Mouse (Mus musculus): Measurements from ENCODE around the gene Pygm. TPM values are rescaled to one million over a fixed set of nuclear protein-coding genes. Genes with fewer than 3 reads are reported as not detected.

Gene Pygm
- total and polyA plus RNA-seq, 2 experiments from 2014 or later = 13.2 to 25.8 TPM

DNA sequence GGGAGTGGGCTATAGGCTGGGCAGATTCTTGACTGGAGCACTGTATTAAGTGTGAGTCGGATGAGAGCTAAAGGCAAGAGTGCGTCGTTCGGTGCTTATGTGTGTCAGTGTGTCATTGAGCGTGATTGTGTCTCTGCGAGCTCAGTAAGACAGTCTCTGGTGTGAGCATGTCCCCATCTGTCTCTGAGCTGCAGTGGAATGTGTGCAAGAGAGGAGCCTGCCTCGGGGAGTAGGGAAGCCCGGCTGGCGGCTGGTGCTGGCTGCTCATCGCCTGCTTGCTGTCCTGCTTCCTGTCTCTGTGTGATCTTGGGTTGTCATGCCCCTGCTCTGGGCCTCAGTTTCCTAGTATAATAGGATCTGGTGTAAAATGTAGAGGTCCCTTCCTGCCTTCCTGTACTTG is 58.8 kb downstream of the Pygm start:
- no peaks in the 10 kb centered on the region for H3K36me3 ChIP-seq (ENCODE audit: insufficient read depth, low read length)
- no peaks in the 10 kb centered on the region for H3K27me3 ChIP-seq (ENCODE audit: insufficient read depth, low read length)
- no peak for TF ChIP-seq CTCF (IDR thresholded peaks at IDR 0.05)
- no peak for ATAC-seq (ENCODE audit: low FRiP score)
- H3K9me3 ChIP-seq (ENCODE audit: low read length) = no peaks in the 10 kb centered on the region
- H3K9ac ChIP-seq (replicated peaks; ENCODE audit: low read length, poor library complexity, severe bottlenecking) = no peak overlapping the region
- H3K4me1 ChIP-seq (ENCODE audit: insufficient read depth, low read length) = peaks cover 45% of the 10 kb centered on the region
- WGBS = 66% methylated on average over 10 of the region's 10 CpGs
- no peak overlapping the region for H3K4me2 ChIP-seq (ENCODE audit: low read depth, low read length, poor library complexity, severe bottlenecking)
- H3K27ac ChIP-seq (ENCODE audit: low read depth, low read length) = no peak overlapping the region
- no peak overlapping the region for H3K4me3 ChIP-seq (ENCODE audit: low read depth, low read length)
- DNase-seq (ENCODE audit: low spot score) = no peak

DNA sequence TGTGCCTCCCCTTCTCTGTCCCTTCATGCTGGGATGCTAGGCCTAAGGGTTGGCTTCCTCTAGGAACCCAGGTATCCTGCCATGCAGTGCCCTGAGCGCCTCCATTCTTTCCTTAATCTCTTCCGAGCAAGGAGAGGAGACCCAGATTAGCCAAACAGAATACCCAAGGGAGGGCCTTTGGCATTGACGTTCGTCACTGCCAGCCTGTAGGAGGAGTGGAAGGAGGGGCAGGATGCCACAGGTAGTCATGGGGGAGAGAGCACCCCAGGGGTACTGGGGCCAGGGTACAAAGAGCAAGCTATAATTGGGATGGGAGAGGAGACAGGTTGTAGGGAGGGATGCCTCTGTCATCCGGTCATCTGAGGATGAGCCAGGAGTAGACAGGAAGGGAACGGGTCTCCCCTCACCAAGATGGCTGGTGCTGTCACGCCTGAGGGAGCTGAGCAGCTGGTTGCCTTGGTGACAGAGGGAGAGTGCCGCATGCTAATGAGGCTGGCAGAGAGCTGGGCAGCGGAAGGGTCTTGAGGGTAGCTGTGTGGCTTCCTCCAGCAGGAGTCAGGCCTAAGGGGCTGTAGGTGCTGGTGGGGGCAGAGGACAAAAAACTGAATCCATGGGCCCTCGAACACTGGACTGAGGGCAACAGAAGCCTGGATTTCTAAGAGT is 61.7 kb downstream of the Pygm start:
- ATAC-seq (ENCODE audit: low FRiP score) = peak; percentile 88
- H3K9ac ChIP-seq (replicated peaks; ENCODE audit: low read length, poor library complexity, severe bottlenecking) = peak overlapping the region; percentile 52
- 5% methylated on average over 10 of the region's 10 CpGs for WGBS
- peak; percentile 91 for DNase-seq (ENCODE audit: low spot score)
- peaks cover 5% of the 10 kb centered on the region; the same call in 1 of the 2 replicates for H3K36me3 ChIP-seq (ENCODE audit: insufficient read depth, low read length)
- H3K27me3 ChIP-seq (ENCODE audit: insufficient read depth, low read length) = no peaks in the 10 kb centered on the region
- peak overlapping the region; percentile 85 for H3K27ac ChIP-seq (ENCODE audit: low read depth, low read length)
- H3K9me3 ChIP-seq (ENCODE audit: low read length) = no peaks in the 10 kb centered on the region
- H3K4me2 ChIP-seq (ENCODE audit: low read depth, low read length, poor library complexity, severe bottlenecking) = peak overlapping the region; percentile 42
- 0 out of 2 replicates have a peak overlapping the region, but pooled peaks have one; percentile 9 for H3K4me3 ChIP-seq (ENCODE audit: low read depth, low read length)
- TF ChIP-seq CTCF (IDR thresholded peaks at IDR 0.05) = peak; percentile 28; the same call in 1 of the 2 replicates
- H3K4me1 ChIP-seq (ENCODE audit: insufficient read depth, low read length) = peaks cover 42% of the 10 kb centered on the region

DNA sequence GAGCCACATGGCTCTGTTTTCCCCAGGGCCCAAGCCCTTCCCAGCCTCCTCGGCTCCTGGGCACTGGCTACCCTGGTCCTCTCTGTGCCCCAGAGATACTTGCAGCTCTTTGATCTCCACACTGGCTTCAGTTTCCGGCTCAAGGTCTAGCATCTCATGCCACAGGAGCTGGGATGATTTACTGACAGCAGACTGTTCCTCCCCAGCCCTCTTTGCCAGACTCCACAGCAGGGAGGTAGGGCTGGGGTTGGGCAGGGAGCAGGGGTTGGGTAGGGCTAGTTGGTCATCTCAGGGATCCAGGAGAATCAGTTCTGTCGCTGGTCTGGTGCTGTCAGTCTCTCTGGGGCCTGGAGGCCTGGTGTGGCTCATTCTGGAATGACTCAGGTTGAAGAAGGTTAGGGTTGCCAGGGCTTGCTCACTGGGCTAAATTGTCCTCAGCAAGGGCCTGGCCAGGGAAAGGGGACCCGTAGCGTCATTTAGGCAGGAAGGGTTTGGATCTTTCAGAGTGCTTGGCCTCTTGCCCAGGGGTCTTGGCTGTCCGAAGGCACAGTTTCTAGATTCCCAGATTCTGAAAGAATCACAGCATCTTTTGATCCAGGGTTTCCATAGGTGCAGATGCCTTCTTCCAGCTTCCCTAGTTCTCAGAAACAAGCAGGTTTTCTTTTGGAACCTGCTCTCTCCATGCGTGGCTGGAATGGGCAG is 62.7 kb downstream of the Pygm start:
- no peak for TF ChIP-seq CTCF (IDR thresholded peaks at IDR 0.05)
- Histone ChIP-seq H3K4me2 (ENCODE audit: low read depth, low read length, poor library complexity, severe bottlenecking) (0 out of 2 replicates have a peak overlapping the region, but pooled peaks have one; percentile 42), H3K4me1 (ENCODE audit: insufficient read depth, low read length) (peaks cover 43% of the 10 kb centered on the region), H3K9ac (replicated peaks; ENCODE audit: low read length, poor library complexity, severe bottlenecking) (peak overlapping the region; percentile 46), H3K36me3 (ENCODE audit: insufficient read depth, low read length) (peaks cover 5% of the 10 kb centered on the region; the same call in 1 of the 2 replicates), H3K27ac (ENCODE audit: low read depth, low read length) (peak overlapping the region; percentile 85), H3K27me3 (ENCODE audit: insufficient read depth, low read length) (no peaks in the 10 kb centered on the region), H3K9me3 (ENCODE audit: low read length) (no peaks in the 10 kb centered on the region), H3K4me3 (ENCODE audit: low read depth, low read length) (no peak overlapping the region)
- WGBS = 36% methylated on average over 7 of the region's 7 CpGs
- ATAC-seq (ENCODE audit: low FRiP score) (no peak), DNase-seq (ENCODE audit: low spot score) (peak; percentile 65)

Small RNAs within 50 kb of the gene (microRNA-seq; reads per million reads assigned to microRNA genes)
- not detected for gene Mir6989 (ENCODE audit: borderline number of aligned reads)

Other genes with a start within 250 kb of the Pygm start
- not detected in 2 replicates for gene Batf2, start 243.4 kb upstream of the Pygm start, total RNA-seq (2014; rRNA removed)
- not detected in 2 replicates for gene Batf2, start 243.4 kb upstream of the Pygm start, polyA plus RNA-seq (2015; fragmentation: Nextera tagmentation; extraction: Ambion mirVana)
- gene Arl2, start 242.9 kb upstream of the Pygm start, total RNA-seq (2014; rRNA removed) = 83.4 and 123 TPM in 2 replicates
- 159 and 174 TPM in 2 replicates for gene Arl2, start 242.9 kb upstream of the Pygm start, polyA plus RNA-seq (2015; fragmentation: Nextera tagmentation; extraction: Ambion mirVana)
- gene Majin, start 200.0 kb upstream of the Pygm start, total RNA-seq (2014; rRNA removed) = not detected in 2 replicates
- 0.16 and 0.18 TPM in 2 replicates for gene Majin, start 200.0 kb upstream of the Pygm start, polyA plus RNA-seq (2015; fragmentation: Nextera tagmentation; extraction: Ambion mirVana)
- gene Gpha2, start 158.0 kb upstream of the Pygm start, total RNA-seq (2014; rRNA removed) = not detected in 2 replicates
- 0.31 TPM in 1 of 2 replicates, not detected in the other for gene Gpha2, start 158.0 kb upstream of the Pygm start, polyA plus RNA-seq (2015; fragmentation: Nextera tagmentation; extraction: Ambion mirVana)
- gene Ppp2r5b, start 148.5 kb upstream of the Pygm start, total RNA-seq (2014; rRNA removed) = 248 and 256 TPM in 2 replicates
- 177 and 189 TPM in 2 replicates for gene Ppp2r5b, start 148.5 kb upstream of the Pygm start, polyA plus RNA-seq (2015; fragmentation: Nextera tagmentation; extraction: Ambion mirVana)
- gene Atg2a, start 142.7 kb upstream of the Pygm start, total RNA-seq (2014; rRNA removed) = 34.3 and 38.2 TPM in 2 replicates
- 9.6 and 9.7 TPM in 2 replicates for gene Atg2a, start 142.7 kb upstream of the Pygm start, polyA plus RNA-seq (2015; fragmentation: Nextera tagmentation; extraction: Ambion mirVana)
- gene Ehd1, start 107.7 kb upstream of the Pygm start, total RNA-seq (2014; rRNA removed) = 117 and 139 TPM in 2 replicates
- 73.0 and 74.0 TPM in 2 replicates for gene Ehd1, start 107.7 kb upstream of the Pygm start, polyA plus RNA-seq (2015; fragmentation: Nextera tagmentation; extraction: Ambion mirVana)
- 4.8 and 5.4 TPM in 2 replicates for gene Cdc42bpg, start 77.9 kb upstream of the Pygm start, total RNA-seq (2014; rRNA removed)
- gene Cdc42bpg, start 77.9 kb upstream of the Pygm start, polyA plus RNA-seq (2015; fragmentation: Nextera tagmentation; extraction: Ambion mirVana) = 0.20 and 0.67 TPM in 2 replicates
- gene Men1, start 49.4 kb upstream of the Pygm start, total RNA-seq (2014; rRNA removed) = 59.6 and 85.6 TPM in 2 replicates
- 56.8 and 60.6 TPM in 2 replicates for gene Men1, start 49.4 kb upstream of the Pygm start, polyA plus RNA-seq (2015; fragmentation: Nextera tagmentation; extraction: Ambion mirVana)
- gene Map4k2, start 43.3 kb upstream of the Pygm start, total RNA-seq (2014; rRNA removed) = 70.6 and 86.8 TPM in 2 replicates
- gene Map4k2, start 43.3 kb upstream of the Pygm start, polyA plus RNA-seq (2015; fragmentation: Nextera tagmentation; extraction: Ambion mirVana) = 18.1 TPM in 2 replicates
- 70.5 and 92.2 TPM in 2 replicates for gene Sf1, start 20.7 kb upstream of the Pygm start, total RNA-seq (2014; rRNA removed)
- 90.2 and 95.5 TPM in 2 replicates for gene Sf1, start 20.7 kb upstream of the Pygm start, polyA plus RNA-seq (2015; fragmentation: Nextera tagmentation; extraction: Ambion mirVana)
- 250 and 291 TPM in 2 replicates for gene Rasgrp2, start 14.9 kb downstream of the Pygm start, total RNA-seq (2014; rRNA removed)
- gene Rasgrp2, start 14.9 kb downstream of the Pygm start, polyA plus RNA-seq (2015; fragmentation: Nextera tagmentation; extraction: Ambion mirVana) = 232 and 264 TPM in 2 replicates
- 382 and 409 TPM in 2 replicates for gene Nrxn2, start 34.3 kb downstream of the Pygm start, total RNA-seq (2014; rRNA removed)
- 74.3 and 75.7 TPM in 2 replicates for gene Nrxn2, start 34.3 kb downstream of the Pygm start, polyA plus RNA-seq (2015; fragmentation: Nextera tagmentation; extraction: Ambion mirVana)
- gene Slc22a12, start 158.6 kb downstream of the Pygm start, total RNA-seq (2014; rRNA removed) = 0.71 TPM in 1 of 2 replicates, not detected in the other
- 0.45 and 0.57 TPM in 2 replicates for gene Slc22a12, start 158.6 kb downstream of the Pygm start, polyA plus RNA-seq (2015; fragmentation: Nextera tagmentation; extraction: Ambion mirVana)